Mouse (Mus musculus) stomach, postnatal 0 days (tissue): ENCODE measurements around the gene Gng7.

Experiments used
- CTCF ChIP-seq: IDR thresholded peaks from 2 replicates; pipeline ENCODE4 v1.5.1; 2016; ENCODE audit warnings: antibody characterized with exemption, low read depth, mild to moderate bottlenecking, moderate library complexity
- EP300 ChIP-seq: optimal IDR thresholded peaks from 2 replicates; pipeline ENCODE3; 2016; ENCODE audit warnings: antibody characterized with exemption

DNA sequence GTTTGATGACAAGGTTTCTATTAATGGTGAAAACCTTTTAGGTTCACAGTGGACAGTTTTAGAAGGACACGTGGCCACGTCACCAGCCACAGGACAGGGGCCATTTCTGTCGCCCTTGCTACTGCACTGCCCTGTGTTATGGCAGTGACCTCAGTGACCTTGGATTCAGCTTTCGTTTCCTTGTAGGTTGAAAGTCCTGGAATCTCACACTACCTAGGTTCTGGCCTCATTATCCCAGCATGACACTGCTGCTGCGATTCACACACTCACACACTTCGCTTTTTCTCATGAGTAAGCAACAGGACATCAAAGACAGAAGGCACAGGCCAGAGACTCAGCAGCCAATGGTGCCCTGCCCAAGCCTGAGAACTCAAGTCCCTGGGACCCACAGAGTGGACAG is 57.8 kb downstream of the Gng7 start:
- TF ChIP-seq EP300 (no peak), CTCF (no peak)
